Mouse (Mus musculus): ENCODE results near the gene Nup107.

The Nup107 gene

DNA sequence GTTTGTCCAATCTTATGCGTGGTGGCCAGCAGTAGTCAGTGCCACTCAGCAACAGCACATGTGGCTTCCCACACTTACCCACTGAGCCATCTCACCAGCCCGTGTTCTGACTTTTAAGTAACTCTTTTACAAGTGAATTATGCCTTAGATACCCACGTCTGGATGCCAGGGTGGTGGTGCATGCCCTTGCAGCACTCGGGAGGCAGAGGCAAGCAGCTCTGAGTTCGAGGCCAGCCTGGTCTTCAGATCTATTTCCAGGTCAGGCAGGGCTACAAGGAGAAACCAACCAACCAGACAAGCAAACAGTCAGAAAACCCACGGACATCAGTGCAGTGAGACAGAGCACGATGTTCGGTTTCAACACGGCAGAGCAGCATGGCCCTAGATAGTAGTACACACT is 9.4 kb upstream of the Nup107 start:
- no peak for DNase-seq (ENCODE audit: low spot score)

- DNase-seq (ENCODE audit: low spot score): no peak
Observed at GRCm38 (mm10) chr10:117799806-117800205, 7.3 kb upstream of the Nup107 start.

- no peak for DNase-seq (ENCODE audit: low spot score)
Observed at GRCm38 (mm10) chr10:117798436-117799035, 6.0 kb upstream of the Nup107 start.

DNA sequence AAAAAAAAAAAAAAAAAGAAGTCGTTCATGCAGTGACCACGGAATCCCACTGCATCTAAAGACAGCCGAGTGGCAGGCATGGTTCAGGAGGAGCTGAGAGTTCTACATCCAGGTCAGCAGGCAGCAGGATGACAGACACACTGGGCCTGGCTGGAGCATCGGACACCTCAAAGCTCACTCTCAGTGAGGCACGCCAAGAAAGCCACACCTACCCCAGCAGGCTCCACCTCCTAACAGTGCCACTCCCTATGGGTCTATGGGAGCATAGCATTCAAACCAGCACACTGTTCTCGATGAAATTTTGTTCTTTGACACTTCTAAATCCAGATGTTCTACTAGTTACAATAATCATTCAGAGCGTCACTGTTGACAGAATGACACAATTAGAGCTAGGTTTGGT is 5.2 kb upstream of the Nup107 start:
- no peak for DNase-seq (ENCODE audit: low spot score)

DNA sequence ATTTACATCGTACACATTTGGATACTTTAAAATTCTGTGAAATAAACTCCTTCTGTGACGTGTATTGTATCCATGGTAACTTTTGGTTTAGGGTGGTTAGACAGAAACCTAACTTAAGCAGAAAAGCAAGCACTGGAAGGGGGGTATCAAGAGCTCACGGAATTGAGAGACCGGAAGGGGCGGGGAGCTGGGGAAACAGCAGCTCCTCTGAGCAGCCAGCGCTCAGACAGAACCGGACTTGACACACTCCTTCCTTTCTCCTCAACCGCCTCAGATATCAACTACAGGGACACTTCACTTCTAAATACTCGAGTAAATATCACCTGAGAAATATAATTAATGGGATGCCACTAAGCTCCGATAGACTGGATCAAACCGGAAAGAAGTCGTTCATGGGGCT is 4.6 kb upstream of the Nup107 start:
- DNase-seq (ENCODE audit: low spot score): no peak

GRCm38 (mm10) chr10:117796181-117796580 is 3.7 kb upstream of the Nup107 start:
- DNase-seq (ENCODE audit: low spot score): peak; percentile 66

DNA sequence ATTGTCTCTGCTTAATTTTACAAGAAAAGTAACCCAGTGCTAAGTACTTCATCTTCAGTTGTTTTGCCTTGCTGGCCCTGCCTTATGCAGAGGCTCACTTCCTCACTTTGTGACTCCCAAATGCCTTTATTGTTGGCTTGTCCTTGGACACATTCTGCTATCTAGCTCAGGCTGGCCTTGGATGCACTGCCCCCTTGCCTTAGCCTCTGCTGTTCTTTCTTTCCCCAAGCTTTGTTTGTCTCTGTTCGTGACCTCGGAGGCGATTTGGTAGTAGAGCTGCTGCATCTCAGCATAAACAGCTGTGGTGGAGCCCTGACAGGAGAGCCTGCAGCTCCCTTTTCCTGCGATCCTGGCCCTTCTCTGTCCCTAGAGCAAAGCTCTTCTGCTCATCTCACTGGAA is 2.7 kb upstream of the Nup107 start:
- DNase-seq (ENCODE audit: low spot score): peak; percentile 51

GRCm38 (mm10) chr10:117793436-117794030 is 1.0 kb upstream of the Nup107 start:
- DNase-seq (ENCODE audit: low spot score): no peak

- no peak for DNase-seq (ENCODE audit: low spot score)
Observed at GRCm38 (mm10) chr10:117791171-117791470, 1.4 kb downstream of the Nup107 start.

- no peak for DNase-seq (ENCODE audit: low spot score)
Observed at GRCm38 (mm10) chr10:117790421-117791170, 1.9 kb downstream of the Nup107 start.

- DNase-seq (ENCODE audit: low spot score): no peak
Observed at GRCm38 (mm10) chr10:117790011-117790410, 2.5 kb downstream of the Nup107 start.

DNA sequence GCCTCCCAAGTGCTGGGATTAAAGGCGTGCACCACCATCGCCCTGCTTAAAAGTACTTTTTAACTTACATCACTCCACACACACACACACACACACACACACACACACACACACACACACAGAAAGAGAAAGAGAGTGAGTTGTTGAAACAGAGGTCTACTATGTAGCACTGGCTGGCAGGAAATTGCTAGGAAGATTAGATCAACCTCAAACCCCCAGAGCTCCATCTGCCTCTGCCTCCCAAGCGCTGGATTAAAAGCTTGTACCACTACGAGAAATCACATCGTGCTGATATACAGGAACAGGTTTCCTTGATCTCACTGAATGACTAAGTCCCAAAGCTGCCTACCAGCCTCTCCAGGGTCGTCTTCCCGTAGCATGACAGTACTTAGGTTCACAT is 7.9 kb downstream of the Nup107 start:
- DNase-seq (ENCODE audit: low spot score): no peak

GRCm38 (mm10) chr10:117783786-117784420 is 8.6 kb downstream of the Nup107 start:
- DNase-seq (ENCODE audit: low spot score): no peak

- no peak for DNase-seq (ENCODE audit: low spot score)
Observed at GRCm38 (mm10) chr10:117782491-117783260, 9.8 kb downstream of the Nup107 start.

DNA sequence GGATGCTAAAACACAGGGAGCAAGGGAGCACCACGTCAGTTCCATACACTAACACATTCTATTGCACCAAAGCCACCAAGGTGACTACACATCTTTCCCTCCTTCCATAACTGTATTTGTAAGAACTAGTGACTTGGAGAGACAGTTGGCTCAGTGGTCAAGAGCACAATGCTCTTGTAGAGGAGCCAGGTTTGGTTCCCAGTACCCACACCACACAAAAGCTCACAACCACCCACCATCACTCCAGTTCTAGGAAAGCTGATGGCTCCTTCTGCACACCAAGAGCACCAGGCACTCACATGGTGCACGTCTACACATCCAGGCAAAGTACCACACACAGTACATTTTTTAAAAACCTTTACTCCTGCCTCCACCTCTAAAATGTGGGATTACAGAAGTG is 10.4 kb downstream of the Nup107 start:
- DNase-seq (ENCODE audit: low spot score): no peak

- no peak for DNase-seq (ENCODE audit: low spot score)
Observed at GRCm38 (mm10) chr10:117781021-117781725, 11.3 kb downstream of the Nup107 start.

GRCm38 (mm10) chr10:117780306-117780911 is 12.1 kb downstream of the Nup107 start:
- DNase-seq (ENCODE audit: low spot score): no peak

- no peak for DNase-seq (ENCODE audit: low spot score)
Observed at GRCm38 (mm10) chr10:117779581-117780305, 12.8 kb downstream of the Nup107 start.

DNA sequence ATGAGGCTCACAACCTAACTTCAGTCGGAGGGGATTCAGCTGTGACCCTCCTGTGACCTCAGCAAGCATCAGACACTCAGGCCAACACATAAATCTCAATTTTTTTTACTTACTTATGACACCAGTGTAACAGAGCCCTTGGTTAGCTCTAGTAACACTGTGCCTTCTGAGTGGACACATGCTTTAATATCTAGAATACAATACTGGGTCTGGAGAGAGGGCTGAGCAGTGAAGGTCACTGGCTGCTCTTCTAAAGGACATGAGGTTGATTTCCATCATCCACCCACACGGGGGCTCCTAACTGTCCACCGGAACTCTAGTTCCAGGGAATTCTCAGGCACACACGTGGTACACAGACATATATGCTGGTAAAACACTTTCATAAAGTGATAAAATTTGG is 13.6 kb downstream of the Nup107 start:
- no peak for DNase-seq (ENCODE audit: low spot score)

DNA sequence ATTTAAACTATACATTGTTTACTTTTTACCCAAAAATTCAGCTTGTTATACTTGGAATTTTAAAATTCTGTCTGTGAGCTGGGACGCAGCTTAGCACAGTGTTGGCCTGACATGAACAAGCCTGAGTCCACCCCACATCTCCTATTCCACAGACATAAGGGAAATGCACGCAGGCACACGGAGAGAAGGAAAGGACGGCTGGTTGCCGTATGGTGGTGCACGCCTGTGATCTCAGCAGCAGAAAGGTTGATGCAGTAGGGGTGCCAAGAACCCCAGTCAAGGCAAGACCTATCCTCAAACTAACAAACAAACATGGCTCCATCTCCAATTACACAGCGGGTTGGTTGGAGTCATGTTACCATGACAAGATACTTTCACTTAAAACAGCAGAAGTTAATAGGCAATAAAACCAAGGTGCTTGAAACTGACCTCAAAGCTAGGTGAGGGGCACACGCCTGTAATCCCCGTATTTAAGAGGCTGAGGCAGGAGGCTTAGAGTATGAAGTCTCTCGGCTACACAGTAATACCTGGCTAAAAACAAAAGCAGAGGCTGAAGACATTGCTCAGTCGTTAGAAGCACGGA is 14.1 kb downstream of the Nup107 start:
- no peak for DNase-seq (ENCODE audit: low spot score)
